Mouse (Mus musculus) G1E (cell line): ENCODE data around the gene H2-M11. TPM values are rescaled to one million over a fixed set of nuclear protein-coding genes. Genes with fewer than 3 reads are reported as not detected.

ENCODE experiments used
- ATAC-seq: 2 replicates; pipeline ENCODE4 v1.8.0; 2016; ENCODE audit warnings: mild to moderate bottlenecking; ENCODE audit not compliant: insufficient number of reproducible peaks, poor library complexity, low FRiP score, severe bottlenecking; ENCODE audit errors: extremely low read depth
- DNase-seq: peaks from one replicate; pipeline ENCODE4 v3.0.0; 2012; ENCODE audit warnings: low spot score
- H3K27me3 ChIP-seq: 2 replicates; pipeline ENCODE4 v1.6.1; 2012; ENCODE audit warnings: mild to moderate bottlenecking, low read length, inconsistent platforms; ENCODE audit not compliant: insufficient read depth
- H3K36me3 ChIP-seq: replicated peaks from 2 replicates; pipeline ENCODE3; 2012; ENCODE audit warnings: mild to moderate bottlenecking, inconsistent platforms
- H3K4me1 ChIP-seq: 2 replicates; pipeline ENCODE4 v1.6.1; 2012; ENCODE audit warnings: low read depth, low read length, inconsistent platforms, mixed read lengths; ENCODE audit not compliant: insufficient read depth
- H3K4me3 ChIP-seq: 2 replicates; pipeline ENCODE4 v1.5.1; 2012; ENCODE audit warnings: low read depth, mild to moderate bottlenecking, inconsistent platforms, low read length, moderate library complexity, mixed read lengths
- H3K9me3 ChIP-seq: replicated peaks from 2 replicates; pipeline ENCODE4 v1.6.1; 2012; ENCODE audit warnings: inconsistent platforms
- CTCF ChIP-seq: IDR thresholded peaks from 2 replicates; pipeline ENCODE4 v1.5.1; 2012; ENCODE audit warnings: low read depth, low read length, inconsistent platforms, mixed read lengths
- GATA1 ChIP-seq: IDR thresholded peaks from 2 replicates; pipeline ENCODE4 v1.6.1; 2012; ENCODE audit warnings: borderline replicate concordance, low read length, inconsistent platforms, mixed read lengths
- GATA2 ChIP-seq: IDR thresholded peaks from 2 replicates; pipeline ENCODE4 v1.6.1; 2012; ENCODE audit warnings: low read depth, low read length, inconsistent platforms, borderline replicate concordance
- POLR2AphosphoS5 ChIP-seq: IDR thresholded peaks from 2 replicates; pipeline ENCODE4 v1.6.1; 2012; ENCODE audit warnings: low read depth, low read length, inconsistent platforms; ENCODE audit not compliant: insufficient replicate concordance
- TAL1 ChIP-seq: conservative IDR thresholded peaks from 2 replicates; pipeline ENCODE4 v1.6.1; 2012; ENCODE audit warnings: low read depth, low read length, inconsistent platforms, mixed read lengths
- polyA plus RNA-seq: library from polyadenylated mRNA; stranded (reverse); fragments of >175 nt; gene quantifications from 2 replicates; pipeline ENCODE4 v1.2.3, GENCODE M21; 2012
- total RNA-seq, 2 experiments: library from RNA; stranded (forward) in 1 of 2; stranded (reverse) in 1 of 2; fragments of 200-1000 nt in 1 of 2; fragments of >200 nt in 1 of 2; fragmentation: Nextera tagmentation in 1 of 2; gene quantifications; 2 replicates each; pipeline ENCODE4 v1.2.3; 2014 to 2017

Gene H2-M11
- not detected in 2 replicates for total RNA-seq (2014; fragmentation: Nextera tagmentation)
- total RNA-seq (2017) = not detected in 2 replicates
- polyA plus RNA-seq = not detected in 2 replicates

DNA sequence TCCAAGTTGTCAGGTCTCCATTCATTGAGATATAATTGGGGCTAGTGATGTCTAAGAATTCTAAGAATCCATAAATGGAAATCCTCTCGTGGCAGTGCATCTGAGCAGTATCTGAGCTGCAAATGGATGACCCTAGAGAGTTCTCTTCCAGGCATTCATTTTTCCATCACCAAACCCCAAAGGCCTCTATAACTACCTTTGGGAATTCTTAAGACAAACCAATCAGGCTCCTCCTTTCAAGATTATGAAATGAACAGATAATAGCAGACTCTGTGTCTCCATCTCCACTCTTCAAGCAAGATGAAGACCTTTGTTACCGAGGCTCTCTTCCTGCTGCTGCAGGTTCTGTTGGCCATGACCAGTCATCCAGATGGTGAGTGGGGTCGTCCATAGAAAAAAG, at the start of gene H2-M11:
TSS of gene H2-M11 (plus strand) at position 301 of the 400 bp plus-strand sequence.
- no peaks in the 10 kb centered on the region for H3K36me3 ChIP-seq
- ATAC-seq (no peak), DNase-seq (no peak)
- no peaks in the 10 kb centered on the region for H3K27me3 ChIP-seq
- no peaks in the 10 kb centered on the region for H3K4me1 ChIP-seq
- H3K4me3 ChIP-seq = no peak within 1 kb of the TSS
- H3K9me3 ChIP-seq = no peaks in the 10 kb centered on the region
- no peak for TF ChIP-seq POLR2AphosphoS5
- TF ChIP-seq TAL1 = no peak
- TF ChIP-seq CTCF = no peak
- no peak for TF ChIP-seq GATA1
- no peak for TF ChIP-seq GATA2

- no peak overlapping the region for H3K4me3 ChIP-seq
- no peak for ATAC-seq
- no peaks in the 10 kb centered on the region for H3K27me3 ChIP-seq
- no peak for DNase-seq
- no peak for TF ChIP-seq GATA2
- no peaks in the 10 kb centered on the region for H3K4me1 ChIP-seq
- no peaks in the 10 kb centered on the region for H3K9me3 ChIP-seq
- H3K36me3 ChIP-seq = no peaks in the 10 kb centered on the region
Measured at GRCm38 (mm10) chr17:36500435-36500834, 46.4 kb upstream of the H2-M11 start.

GRCm38 (mm10) chr17:36503910-36504309, 43.0 kb upstream of the H2-M11 start:
- Histone ChIP-seq H3K9me3 (no peaks in the 10 kb centered on the region), H3K36me3 (no peaks in the 10 kb centered on the region), H3K4me1 (no peaks in the 10 kb centered on the region), H3K27me3 (no peaks in the 10 kb centered on the region), H3K4me3 (no peak overlapping the region)
- ATAC-seq (no peak), DNase-seq (no peak)
- TF ChIP-seq CTCF (no peak), GATA2 (no peak), GATA1 (no peak), POLR2AphosphoS5 (no peak), TAL1 (no peak)

Other genes with a start within 250 kb of the H2-M11 start
- gene H2-M10.1, start 220.9 kb upstream of the H2-M11 start, total RNA-seq (2014; fragmentation: Nextera tagmentation) = not detected in 2 replicates
- not detected in 2 replicates for gene H2-M10.1, start 220.9 kb upstream of the H2-M11 start, total RNA-seq (2017)
- gene H2-M10.1, start 220.9 kb upstream of the H2-M11 start, polyA plus RNA-seq = not detected in 2 replicates
- not detected in 2 replicates for gene H2-M10.3, start 178.7 kb upstream of the H2-M11 start, total RNA-seq (2014; fragmentation: Nextera tagmentation)
- gene H2-M10.3, start 178.7 kb upstream of the H2-M11 start, total RNA-seq (2017) = 0.16 TPM in 1 of 2 replicates, not detected in the other
- not detected in 2 replicates for gene H2-M10.3, start 178.7 kb upstream of the H2-M11 start, polyA plus RNA-seq
- gene H2-M10.4, start 84.7 kb upstream of the H2-M11 start, total RNA-seq (2014; fragmentation: Nextera tagmentation) = not detected in 2 replicates
- gene H2-M10.4, start 84.7 kb upstream of the H2-M11 start, total RNA-seq (2017) = not detected in 2 replicates
- gene H2-M10.4, start 84.7 kb upstream of the H2-M11 start, polyA plus RNA-seq = not detected in 2 replicates
- not detected in 2 replicates for gene H2-M9, start 95.6 kb downstream of the H2-M11 start, total RNA-seq (2014; fragmentation: Nextera tagmentation)
- gene H2-M9, start 95.6 kb downstream of the H2-M11 start, total RNA-seq (2017) = 0.12 and 0.27 TPM in 2 replicates
- gene H2-M9, start 95.6 kb downstream of the H2-M11 start, polyA plus RNA-seq = not detected in 2 replicates
- gene H2-M1, start 125.1 kb downstream of the H2-M11 start, total RNA-seq (2014; fragmentation: Nextera tagmentation) = not detected in 2 replicates
- gene H2-M1, start 125.1 kb downstream of the H2-M11 start, total RNA-seq (2017) = 0.16 TPM in 1 of 2 replicates, not detected in the other
- gene H2-M1, start 125.1 kb downstream of the H2-M11 start, polyA plus RNA-seq = not detected in 2 replicates
- gene H2-M10.5, start 225.8 kb downstream of the H2-M11 start, total RNA-seq (2014; fragmentation: Nextera tagmentation) = not detected in 2 replicates
- gene H2-M10.5, start 225.8 kb downstream of the H2-M11 start, total RNA-seq (2017) = not detected in 2 replicates
- gene H2-M10.5, start 225.8 kb downstream of the H2-M11 start, polyA plus RNA-seq = not detected in 2 replicates